Mouse (Mus musculus) brain, adult 2 months (tissue): Measurements from ENCODE around the gene Rmdn2.

ENCODE experiments used
- DNase-seq: peaks from one replicate; pipeline ENCODE4 v3.0.0; 2011; ENCODE audit warnings: low read depth, low spot score

Rmdn2 gene

DNA sequence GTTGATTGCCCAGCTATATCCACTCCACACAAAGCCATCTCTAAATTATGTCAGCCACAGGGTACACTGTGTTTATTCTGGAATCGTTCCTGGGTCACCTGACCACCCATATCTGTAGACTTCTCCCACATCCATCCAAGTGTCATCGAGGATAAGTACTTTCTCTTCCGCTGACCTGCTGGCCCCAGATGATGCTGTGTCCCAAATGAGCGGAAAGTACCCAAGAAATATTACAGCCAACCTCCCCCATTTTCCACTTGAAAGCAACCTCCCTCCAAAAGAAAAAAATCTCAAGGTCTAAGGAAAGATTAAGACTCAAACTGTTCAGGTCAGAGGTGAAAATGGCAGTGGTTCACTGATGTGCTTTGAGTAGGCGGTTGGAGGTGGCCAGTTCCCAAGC lies 131.0 kb downstream of the Rmdn2 start:
- no peak for DNase-seq
